Mouse (Mus musculus) thymus, postnatal 10 days (tissue): ENCODE measurements around the gene Cyth2.
A peak's percentile ranks its signal among the peaks of the same experiment; 100 is the strongest.

Source experiments
- DNase-seq, 2 experiments: peaks; one replicate each; pipeline ENCODE4 v3.0.0; 2021; ENCODE audit warnings: low spot score in 2 of 2

The Cyth2 gene

DNA sequence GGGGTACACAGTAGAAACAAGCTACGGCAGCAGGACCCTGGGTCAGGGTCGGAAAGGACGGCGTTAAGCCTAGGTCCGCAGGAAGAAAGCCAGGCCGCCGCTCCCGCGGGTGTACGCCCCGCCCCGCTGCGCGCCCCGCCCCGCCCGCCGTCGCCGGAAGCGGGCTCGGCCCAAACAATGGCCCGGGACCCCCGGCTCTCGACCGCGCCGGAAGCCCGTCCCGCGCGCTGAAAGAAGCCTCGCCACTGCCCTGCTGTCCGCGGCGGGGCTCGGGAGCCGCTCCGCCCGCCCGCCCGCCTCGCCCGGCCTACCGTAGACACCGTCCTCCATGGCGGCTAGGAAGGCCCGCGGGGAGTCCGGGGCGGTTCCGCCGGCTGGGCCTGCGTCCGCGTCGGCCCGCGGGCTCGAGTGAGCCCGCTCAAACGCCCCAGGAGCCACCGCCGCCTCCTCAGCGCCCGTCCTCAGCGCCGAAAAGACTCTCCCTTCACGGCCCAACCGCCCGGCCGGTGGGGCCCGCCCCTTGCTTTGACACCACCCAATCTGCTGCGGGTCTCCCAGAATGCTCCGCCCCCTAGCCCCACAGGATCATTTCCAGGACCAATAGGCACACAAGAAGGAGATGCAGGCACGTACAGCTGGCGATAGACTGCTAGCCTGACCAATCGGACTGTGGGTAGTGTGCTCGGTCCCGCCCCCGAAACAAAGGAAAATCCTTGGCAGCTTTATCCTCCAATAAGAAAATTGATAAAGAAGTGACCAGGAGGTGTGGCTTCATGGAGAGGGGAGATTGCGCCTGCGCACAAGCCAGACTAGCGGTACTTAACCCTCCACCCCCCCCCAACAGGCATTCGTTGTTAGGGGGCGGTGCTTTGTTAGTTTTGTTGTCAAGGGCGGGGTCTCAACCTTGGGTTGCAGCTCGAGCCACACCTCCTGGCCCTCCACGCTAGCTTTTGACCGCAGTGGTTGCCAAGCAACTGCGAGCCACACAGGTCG lies at the start of gene Cyth2:
TSS of gene Cyth2 (minus strand) at position 795 of the 993 bp plus-strand sequence.
- DNase-seq, result peak; percentile 99 to 100

DNA sequence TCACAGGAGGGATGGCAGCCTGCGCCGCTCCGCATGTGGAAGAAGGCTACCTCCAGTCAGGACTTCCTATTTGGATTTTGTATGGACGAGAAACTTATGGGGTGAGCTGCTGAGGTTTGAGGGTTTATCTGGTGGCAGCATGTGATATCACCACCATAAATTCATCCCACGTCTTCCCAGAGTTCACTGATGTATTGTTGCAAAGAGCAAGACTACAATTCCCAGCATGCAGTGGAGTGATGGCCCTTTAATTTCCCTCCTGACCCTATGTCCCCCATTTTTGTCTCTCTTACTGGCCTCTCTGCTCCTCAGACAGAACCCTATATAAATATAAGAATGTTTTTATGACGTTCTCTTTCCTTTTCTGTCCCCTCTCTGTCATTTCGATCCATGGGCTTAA lies 48.4 kb upstream of the Cyth2 start:
- no peak for DNase-seq

DNA sequence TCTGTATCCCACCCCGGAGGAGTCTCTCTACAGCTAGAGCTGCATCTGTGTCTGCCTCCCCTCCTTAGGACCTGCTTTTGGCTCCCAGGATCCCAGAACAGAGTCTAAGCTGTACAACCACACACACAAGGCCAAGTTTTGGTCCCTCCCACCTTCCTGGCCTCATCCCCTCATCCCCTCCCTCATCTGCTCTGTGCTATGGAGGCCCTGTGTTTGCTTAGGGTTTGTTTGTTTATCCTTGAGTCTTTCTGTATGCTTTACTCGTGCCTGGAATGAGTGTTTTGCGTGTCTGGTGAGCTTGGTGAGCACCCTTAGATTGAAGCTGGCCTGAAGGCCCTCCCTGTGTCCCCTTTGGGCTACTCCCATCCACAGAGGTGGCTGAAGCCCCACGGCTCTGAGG lies 44.6 kb upstream of the Cyth2 start:
- DNase-seq, result no peak

DNA sequence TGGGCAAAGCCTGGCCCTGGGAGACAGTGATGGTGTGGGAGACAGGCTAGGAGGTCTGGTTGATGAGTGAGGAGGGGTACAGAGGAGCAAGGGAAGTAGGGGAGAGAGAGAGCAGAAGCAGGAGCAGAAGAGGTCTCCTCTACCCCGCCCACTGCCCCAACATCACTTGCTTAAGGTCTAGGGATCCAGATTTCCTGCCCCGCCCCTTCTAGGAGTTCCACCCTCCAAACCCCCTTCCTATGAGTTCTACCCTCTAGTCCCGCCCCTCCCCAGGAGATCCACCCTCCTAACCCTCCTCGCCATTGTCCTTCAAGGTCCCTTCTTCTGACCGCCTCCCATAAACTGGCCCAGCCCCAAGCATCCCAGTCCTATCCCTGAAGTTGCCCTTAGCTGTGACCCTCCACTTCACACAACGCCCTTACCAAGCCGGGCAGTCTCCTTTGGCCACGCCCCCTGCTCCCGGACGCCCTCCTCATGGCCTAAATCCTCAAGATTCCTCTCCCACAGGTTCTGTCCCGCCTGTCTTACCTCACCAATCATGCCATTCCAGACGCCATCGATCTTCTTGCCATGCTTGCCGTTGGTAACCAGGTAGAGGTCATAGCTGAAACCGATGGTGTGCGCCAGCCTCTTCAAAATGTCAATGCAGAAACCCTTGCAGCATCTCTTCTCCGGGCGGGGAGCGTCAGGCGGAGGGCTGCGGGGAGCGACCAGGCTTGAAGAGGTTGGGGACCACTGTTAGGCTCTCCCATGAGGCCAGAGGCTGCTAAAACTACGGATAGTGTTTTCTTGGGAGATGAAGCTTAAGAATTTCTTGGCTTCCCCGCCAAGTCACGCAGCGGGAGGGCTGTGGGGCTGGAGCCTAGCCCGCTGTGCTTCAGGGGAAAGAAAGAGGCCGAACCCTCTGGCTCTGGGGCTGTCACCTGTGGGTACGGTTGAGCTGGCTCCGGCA lies 42.8 kb upstream of the Cyth2 start:
- DNase-seq, result no peak

DNA sequence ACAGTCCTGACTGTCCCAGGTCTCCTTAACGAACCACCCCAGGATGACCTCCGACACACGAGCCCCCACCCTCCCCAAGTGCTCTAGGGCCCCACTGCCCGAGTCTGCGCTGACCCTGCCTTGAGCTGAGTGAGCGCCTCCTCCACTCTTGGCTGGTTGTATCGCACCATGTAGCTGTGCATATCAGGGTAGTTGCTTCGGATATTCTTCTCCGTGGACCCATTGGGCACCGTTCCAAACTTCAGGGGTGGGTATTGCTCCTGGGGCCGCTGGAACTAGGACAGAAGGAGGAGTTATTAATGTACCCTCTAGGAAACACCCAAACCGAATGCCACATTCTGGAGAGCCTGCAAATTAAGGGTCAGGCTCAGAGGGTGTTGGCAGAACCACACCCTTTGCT lies 38.7 kb upstream of the Cyth2 start:
- DNase-seq, result no peak

DNA sequence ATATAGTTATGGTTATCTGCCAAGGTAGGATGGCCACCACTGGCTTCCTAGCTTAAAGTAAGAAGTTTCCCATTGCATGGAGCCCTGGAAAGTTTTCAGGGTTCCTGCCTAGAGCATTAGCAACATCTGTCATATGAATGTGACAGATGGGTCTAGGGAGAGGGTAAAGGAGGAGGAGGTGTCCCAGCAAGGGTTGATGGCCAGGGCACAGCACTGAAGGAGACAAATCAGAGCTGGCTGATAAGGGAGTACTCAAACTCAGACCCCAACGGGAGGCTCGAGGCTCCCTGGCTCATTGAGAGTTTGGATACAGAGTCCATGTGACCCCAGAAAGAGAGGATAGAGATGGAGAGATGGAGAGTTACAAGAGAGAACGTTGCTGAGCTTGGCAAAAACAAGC lies 36.3 kb upstream of the Cyth2 start:
- DNase-seq, result no peak

DNA sequence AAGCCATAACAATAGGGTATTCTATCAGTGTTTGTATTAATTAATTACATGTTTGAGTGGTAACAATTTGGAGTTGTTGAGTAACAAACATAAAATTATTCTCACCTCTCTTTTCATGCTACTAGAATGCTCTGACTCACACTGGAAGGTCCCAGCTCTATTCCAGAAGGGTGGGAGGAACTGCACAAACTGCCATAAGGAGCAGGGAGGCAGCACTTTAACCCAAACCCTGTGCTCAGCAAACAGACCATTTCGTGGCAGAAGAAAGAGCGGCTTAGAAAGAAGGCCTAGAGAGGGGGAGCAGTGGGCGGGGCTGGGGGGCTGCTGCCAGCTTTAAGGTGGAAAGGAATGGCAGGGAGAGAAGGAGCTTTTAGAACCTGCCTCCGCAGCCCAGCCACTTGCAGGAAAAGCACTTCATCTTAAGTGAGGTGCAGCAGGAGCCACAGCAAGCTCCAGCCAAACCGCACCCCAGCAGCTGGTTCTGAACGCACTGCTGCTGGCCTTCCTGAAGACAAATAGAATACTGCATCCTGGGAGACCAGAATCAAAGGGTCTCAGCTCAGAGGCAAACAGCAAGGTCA lies 34.2 kb upstream of the Cyth2 start:
- no peak for DNase-seq

DNA sequence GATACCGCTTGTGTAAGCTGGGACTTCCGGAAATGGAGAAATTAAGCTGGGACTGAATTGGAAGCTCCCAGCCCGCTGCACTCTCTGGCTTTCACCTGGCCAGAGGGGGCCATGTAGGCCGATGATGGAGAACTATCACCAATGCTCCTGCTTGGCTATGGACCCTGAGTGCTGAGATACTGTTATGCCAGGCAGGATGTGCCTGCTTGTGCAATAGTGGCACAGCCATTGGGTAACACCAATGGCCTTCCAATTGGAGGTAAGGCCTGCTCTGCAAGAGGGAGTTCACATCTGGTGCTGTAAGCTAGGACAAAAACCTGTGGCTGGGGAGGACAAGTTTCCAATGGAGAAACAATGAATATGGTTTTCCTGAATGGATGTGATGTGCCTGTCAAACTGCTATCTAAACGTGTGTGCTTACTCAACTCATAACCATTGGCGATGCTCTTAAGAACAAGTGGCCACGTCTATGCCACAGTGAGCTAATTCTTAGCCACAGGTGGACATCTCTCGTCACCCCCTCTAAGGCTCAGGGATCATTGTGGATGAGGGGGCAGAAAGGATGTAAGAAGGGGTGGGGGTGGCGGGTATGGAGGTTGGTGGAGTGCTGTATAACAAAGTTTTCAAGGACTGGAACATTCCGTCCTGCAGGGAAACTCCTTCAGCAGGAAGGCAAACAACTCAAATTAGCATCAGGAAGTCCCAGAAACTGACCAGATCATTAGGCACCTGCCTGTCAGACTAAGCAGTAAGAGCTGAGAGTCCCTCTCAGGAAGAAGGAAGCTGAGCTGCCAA lies 28.8 kb upstream of the Cyth2 start:
- DNase-seq, result no peak

DNA sequence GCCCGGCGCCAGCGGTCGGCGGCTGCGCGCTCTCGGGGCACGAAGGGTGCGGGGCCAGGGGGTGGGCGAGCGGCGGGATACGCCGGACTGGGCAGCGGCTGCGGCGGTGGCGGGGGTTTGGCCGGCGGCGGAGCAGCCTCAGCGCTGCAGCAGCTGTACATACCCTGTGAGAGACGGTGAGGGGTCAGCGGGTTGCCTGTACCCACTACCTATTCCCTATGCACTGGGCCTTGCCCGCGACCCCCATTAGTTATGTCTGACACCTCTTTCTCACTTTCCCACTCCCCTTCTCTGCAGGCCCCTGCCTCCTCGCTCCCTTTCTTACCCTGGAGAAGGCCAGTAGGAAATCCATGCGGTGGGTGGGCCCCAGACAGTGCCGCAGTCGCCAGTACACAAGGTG lies 19.5 kb upstream of the Cyth2 start:
- DNase-seq, result no peak

DNA sequence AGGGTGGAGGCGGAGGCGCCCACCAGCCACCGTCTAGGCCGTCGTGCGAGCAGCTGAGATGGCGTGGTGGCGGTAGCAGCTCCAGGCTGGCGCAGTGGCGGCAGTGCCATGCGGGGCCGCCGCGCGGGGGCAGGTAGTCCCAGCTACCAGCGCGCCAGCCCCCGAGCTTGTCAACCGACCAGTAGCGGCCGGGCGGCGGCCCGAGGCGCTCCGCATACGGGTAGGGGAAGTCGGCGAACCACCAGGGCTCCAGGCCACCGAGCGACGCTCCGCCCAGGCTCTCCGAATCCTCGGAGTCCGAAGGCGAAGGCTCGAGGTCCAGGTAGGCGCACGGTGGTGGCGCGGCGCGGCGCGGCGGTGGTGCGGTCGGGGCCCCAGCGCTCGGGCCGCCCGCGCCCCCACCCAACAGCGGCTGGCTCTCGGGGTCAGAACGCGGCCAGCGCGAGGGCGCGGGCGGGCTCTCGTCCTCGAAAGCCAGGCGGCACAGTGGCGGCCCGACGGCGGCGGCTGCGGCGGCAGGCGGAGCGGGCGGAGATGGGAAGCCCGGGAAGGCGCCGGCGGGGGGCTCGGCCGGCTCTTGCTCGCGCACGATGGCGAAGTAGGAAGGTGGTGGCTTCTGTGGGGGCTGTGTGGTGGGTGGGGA lies 18.9 kb upstream of the Cyth2 start:
- DNase-seq, result no peak

DNA sequence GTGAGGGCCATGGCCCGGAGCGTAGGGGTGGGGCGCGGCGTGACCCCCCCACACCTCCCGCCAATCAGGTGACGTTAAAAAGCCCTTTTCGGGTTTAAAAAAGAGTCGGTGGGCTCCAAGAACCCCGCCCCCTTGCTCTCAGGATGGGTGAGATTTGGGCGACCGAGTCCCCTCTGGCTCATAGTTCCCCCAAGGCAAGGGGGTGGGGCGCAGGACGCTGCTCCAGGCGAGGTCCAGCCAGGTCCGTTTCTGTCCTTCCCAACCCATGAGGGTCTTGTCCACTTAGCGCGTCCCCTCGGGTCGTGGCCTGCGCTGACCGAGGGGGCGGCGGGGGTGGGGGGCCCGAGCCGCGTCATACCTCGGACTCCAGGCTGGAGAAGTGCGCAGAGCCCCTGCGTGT lies 18.0 kb upstream of the Cyth2 start:
- DNase-seq, result no peak

DNA sequence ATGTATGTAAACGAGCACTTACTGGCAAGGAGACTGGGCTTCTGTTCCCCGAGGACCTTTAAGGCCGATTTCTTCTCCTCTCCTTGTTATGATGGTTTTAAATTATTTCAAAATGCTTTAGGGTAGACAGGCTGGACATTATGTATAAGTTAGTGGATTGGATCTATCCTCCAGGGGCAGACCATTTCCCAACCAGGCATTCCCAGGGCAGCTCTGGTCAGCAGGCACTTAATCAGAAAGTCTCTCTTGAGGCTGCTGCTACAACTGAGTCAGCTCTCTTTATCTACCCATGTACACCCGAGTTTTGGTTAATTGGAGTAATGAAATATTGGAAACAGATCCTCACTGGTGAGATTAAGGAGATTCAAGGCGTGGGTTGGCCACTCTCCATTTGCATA lies 16.7 kb upstream of the Cyth2 start:
- no peak for DNase-seq

DNA sequence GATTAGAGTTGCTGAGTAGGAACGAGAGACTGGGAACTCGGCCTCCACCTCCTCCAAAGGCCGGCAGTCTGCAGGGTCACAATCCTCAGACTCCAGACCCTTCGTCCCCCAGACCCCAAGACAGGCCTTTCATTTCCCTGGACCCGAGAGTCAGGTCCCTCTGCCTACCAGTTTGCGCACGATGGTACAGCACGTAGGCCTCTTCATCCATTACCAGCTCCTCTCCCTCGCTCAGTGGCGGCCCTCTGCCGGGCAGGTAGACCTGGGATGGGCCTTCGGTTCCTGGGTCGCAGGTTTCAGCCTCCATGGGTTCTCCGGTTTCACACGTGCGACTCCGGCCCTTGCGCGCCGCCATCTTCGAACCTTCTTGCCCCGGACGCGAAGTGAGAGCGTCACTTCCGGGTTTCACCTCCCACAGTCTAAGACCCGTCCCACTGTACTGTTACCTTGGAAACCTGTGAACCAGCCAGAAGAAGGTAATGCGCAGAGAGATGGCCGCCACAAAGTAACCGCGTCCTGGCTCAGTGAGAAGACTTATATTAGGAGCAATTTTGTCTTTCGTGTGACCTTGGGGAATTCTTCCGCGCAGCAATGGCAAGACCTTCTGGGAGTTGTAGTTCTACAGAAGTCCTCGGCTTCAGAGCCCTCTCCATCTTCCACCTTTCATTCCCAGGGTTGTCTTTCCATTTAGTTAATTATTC lies 16.2 kb upstream of the Cyth2 start, which contains the start of gene Grwd1:
TSS of gene Grwd1 (minus strand) at position 518 of the 701 bp plus-strand sequence.
- peak; percentile 61 to 72 for DNase-seq

DNA sequence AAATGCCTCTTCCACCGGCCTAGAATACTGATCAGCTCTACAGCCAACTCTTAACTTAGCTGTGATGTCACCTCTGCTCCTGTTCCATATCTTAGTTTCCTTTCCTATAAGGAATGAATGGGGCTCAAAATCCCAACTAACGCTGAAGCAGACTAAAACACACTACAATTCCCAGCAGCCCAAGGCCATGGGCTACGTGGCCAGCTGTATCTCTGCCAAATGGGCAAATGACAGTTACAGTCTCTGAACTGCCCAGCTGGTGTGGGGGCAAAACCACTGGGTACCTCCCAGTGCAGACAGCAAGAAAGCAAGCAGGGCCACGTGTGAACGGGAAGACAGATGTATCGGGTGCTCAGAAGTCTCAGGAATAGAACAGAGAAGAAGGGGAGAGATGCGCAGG lies 12.2 kb upstream of the Cyth2 start:
- no peak for DNase-seq

DNA sequence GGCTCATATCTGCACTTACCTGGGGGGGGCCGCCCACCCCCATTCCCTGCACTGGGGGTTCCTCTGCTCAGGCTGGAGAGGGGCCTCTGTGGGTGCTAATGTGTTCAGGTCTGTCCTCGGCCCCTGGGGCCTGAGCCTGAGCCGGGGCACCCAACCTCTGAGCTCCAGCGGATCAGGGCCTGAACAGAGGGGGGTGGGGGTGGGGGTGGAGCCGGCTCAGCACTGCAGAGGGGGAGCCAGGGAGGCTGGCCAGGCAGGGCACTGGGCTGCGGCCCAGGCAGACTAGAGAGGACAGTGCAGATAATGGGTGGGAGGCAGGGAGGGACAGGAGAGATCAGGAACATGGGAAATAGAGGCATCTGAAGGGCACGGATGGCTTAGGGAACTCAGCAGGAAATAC lies 10.2 kb upstream of the Cyth2 start, which contains the start of gene Kcnj14:
TSS of gene Kcnj14 (minus strand) at position 185 of the 400 bp plus-strand sequence.
- DNase-seq, result no peak

DNA sequence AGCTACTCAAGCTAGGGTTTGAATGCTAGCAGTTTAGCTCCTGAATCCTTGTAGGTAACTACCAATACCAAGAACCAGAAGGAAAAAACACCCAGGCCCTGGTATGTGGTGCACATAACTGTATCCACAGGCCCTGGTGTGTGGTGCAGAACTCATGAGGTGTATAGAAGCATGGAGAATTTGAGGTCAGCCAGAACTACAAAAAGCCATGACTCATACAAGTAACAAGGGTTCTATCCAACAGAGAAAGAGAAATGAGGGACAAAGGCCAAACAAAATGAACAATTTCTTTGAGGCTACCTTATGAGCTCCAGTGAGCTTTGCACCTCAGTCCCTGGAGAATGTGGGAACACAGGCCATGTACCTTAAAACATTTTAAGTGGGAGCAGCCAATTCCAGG lies 6.5 kb upstream of the Cyth2 start:
- no peak for DNase-seq

DNA sequence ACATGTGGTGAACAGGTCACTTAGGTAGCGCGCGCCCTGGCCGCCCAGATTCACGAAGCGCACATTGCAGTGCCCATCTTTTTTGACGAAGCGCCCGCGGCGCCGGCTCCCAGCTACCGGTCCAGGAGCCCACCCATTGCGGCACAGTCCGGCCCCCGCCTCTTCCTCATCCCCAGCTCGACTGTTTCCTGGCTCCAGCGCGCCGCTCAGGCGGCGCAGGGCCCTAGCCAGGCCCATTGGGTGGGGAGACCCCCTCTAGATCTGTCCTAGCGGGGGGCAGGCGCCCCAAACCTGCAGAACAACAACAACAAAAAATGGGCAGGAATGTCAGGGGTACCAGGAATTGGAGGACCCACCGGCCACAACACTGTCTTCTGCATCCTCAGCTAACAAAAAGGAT lies 5.5 kb upstream of the Cyth2 start:
- no peak for DNase-seq

DNA sequence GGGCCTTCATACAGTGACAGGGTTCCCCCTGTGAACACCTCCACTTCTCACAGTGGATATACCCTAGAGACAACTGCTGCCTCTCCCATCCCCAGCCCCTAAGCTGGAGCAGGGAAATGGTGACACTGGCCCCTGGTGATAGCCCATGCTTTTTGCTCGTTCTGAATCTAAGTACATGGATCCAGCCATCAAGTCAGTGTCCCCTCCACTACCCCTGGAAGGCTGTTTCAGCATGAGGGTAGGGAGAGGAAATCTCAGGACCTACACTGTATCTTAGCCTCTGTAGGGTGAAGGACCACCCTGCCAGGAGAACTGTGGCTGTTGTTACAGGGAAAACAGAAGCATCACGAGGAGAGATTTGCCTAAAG lies 1.6 kb upstream of the Cyth2 start:
- no peak for DNase-seq

DNA sequence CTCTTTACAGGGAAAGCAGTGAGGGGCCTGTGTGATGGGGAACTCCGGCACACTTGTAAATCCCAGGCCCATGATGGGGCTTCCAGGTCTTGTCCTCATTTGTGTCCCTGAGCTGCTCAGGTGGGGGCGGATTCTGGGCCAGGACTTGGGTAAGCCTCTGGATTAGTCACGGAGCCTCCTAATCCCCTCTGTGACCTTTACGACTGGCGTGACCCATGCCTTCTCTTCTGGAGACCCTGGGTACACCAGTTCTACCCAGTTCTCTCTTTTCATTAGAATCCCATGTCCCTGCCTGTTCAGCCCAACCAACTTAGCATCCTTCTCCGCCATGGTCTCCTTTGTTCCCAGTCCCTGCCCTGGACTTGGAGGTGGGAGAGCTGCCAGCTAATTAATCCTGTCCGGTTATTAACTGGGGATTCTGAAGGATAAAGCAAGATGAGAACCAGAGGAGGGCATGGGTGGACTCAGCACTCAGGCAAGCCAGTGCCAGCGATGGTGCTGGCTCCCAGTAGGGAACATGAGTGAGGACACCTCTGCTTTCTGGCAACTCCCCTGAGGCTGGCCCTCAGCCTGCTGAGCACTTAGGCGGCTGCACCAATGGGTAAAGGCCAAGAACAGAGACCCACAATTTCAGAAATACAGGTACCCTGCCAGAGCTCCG lies 1.1 kb upstream of the Cyth2 start:
- no peak for DNase-seq

DNA sequence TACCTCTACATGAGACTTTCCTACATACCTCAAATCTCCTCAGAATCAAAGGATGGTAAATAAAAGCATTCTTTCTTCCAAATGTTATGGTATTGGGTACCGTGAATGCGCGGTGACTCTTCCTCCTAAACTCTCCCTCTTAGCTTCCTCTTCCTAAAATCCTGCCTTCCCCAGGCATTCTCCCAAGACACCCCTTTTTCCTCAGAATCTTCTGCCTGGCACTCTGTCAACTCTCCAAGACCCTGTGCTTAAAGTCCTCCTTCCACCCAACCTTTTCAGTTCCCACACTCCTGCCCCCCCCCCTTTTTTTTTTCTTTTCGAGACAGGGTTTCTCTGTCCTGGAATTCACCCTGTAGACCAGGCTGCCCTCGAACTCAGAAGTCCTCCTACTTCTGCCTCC lies 460 bp upstream of the Cyth2 start:
- no peak for DNase-seq
